ENCODE assay signal across 8 mouse cellular contexts in the genomic region with DNA sequence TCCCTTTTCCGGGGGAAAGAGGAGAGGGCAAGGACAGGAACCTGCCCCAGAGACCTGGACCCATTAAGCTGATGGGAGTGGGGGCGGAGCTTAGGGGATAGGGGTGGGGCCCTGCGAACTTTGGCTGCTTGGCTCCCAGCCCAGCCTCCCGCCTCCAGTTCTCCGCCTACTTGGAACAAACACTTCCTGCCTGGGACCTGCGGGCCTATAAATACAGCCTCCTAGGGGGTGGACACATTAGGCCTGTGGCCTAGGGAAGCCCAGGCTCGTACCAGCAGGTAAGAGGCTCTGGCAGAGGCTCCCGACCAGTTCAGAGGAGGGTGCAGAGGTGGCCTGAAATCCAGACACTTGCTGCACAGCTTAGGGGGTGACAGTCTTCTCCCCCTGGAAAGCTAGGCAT. TPM values are rescaled to one million over a fixed set of nuclear protein-coding genes. Genes with fewer than 3 reads are reported as not detected.
A peak's percentile ranks its signal among the peaks of the same experiment; 100 is the strongest.
DNase-seq lines count a peak whose midpoint lies in the region; ATAC-seq and TF ChIP-seq lines count a peak whose summit lies in the region.

A gene (plus strand): TSS at position 237 of the 400 bp plus-strand sequence.

- H3K4me2 ChIP-seq in midbrain, embryonic 14.5 days (ENCODE audit: low read length) = no peak within 1 kb of the TSS
- H3K4me2 ChIP-seq in midbrain, embryonic 16.5 days (ENCODE audit: low read length) = no peak within 1 kb of the TSS
- H3K4me2 ChIP-seq in liver, embryonic 12.5 days = peak within 1 kb of the TSS; percentile 21

- H3K27ac ChIP-seq in midbrain, embryonic 14.5 days (replicated peaks; ENCODE audit: low read depth, low read length) = no peak within 1 kb of the TSS
- H3K27ac ChIP-seq in midbrain, embryonic 16.5 days (ENCODE audit: low read length) = no peak within 1 kb of the TSS
- H3K27ac ChIP-seq in kidney, adult 2 months (ENCODE audit: insufficient read depth, low read depth, low read length) = peak within 1 kb of the TSS; percentile 94
- peak within 1 kb of the TSS; percentile 49 for H3K27ac ChIP-seq in liver, embryonic 12.5 days

- no peaks in the 10 kb centered on the region for H3K9me3 ChIP-seq in midbrain, embryonic 14.5 days (ENCODE audit: control insufficient read depth, low read length)
- no peaks in the 10 kb centered on the region for H3K9me3 ChIP-seq in midbrain, embryonic 16.5 days (replicated peaks; ENCODE audit: control insufficient read depth, low read length, poor library complexity, severe bottlenecking)
- H3K9me3 ChIP-seq in liver, embryonic 12.5 days (replicated peaks) = no peaks in the 10 kb centered on the region

- no peaks in the 10 kb centered on the region for H3K36me3 ChIP-seq in midbrain, embryonic 14.5 days (ENCODE audit: control insufficient read depth, insufficient read depth, low read length)
- no peaks in the 10 kb centered on the region for H3K36me3 ChIP-seq in midbrain, embryonic 16.5 days (ENCODE audit: control insufficient read depth, insufficient read depth, low read length)
- no peaks in the 10 kb centered on the region; the same call in 1 of the 2 replicates for H3K36me3 ChIP-seq in kidney, adult 2 months (ENCODE audit: control insufficient read depth, insufficient read depth, low read length)
- H3K36me3 ChIP-seq in liver, embryonic 12.5 days = peaks cover 5% of the 10 kb centered on the region; the same call in 1 of the 2 replicates

- no peak for ATAC-seq in midbrain, embryonic 14.5 days (ENCODE audit: low FRiP score, low TSS enrichment)
- no peak for ATAC-seq in midbrain, embryonic 16.5 days
- peak; percentile 62 for ATAC-seq in liver, embryonic 12.5 days

- no peak within 1 kb of the TSS for H3K4me3 ChIP-seq in midbrain, embryonic 14.5 days (replicated peaks; ENCODE audit: low read depth, low read length)
- no peak within 1 kb of the TSS for H3K4me3 ChIP-seq in midbrain, embryonic 16.5 days (ENCODE audit: low read depth, low read length)
- H3K4me3 ChIP-seq in kidney, adult 2 months (ENCODE audit: insufficient read depth, low read depth, low read length) = peak within 1 kb of the TSS; percentile 51
- H3K4me3 ChIP-seq in liver, embryonic 12.5 days = no peak within 1 kb of the TSS

- H3K4me1 ChIP-seq in midbrain, embryonic 14.5 days (ENCODE audit: control insufficient read depth, insufficient read depth, low read length) = no peaks in the 10 kb centered on the region
- no peaks in the 10 kb centered on the region for H3K4me1 ChIP-seq in midbrain, embryonic 16.5 days (ENCODE audit: control insufficient read depth, insufficient read depth, low read length)
- H3K4me1 ChIP-seq in kidney, adult 2 months (ENCODE audit: control insufficient read depth, insufficient read depth, low read length) = peaks cover 18% of the 10 kb centered on the region
- peaks cover 27% of the 10 kb centered on the region for H3K4me1 ChIP-seq in liver, embryonic 12.5 days

- WGBS in midbrain, embryonic 14.5 days = 15% methylated on average over 8 of the region's 8 CpGs
- 13% methylated on average over 8 of the region's 8 CpGs for WGBS in midbrain, embryonic 16.5 days
- 3% methylated on average over 8 of the region's 8 CpGs for WGBS in kidney, adult 2 months
- WGBS in liver, embryonic 12.5 days (ENCODE audit: insufficient replicate concordance) = 18% methylated on average over 8 of the region's 8 CpGs

- no peak for TF ChIP-seq CTCF in kidney, adult 2 months (conservative IDR thresholded peaks at IDR 0.05; ENCODE audit: insufficient read depth, insufficient read length, low read depth, low read length)

- no peak within 1 kb of the TSS; the same call in 1 of the 2 replicates for H3K9ac ChIP-seq in midbrain, embryonic 14.5 days (replicated peaks; ENCODE audit: low read length)
- H3K9ac ChIP-seq in midbrain, embryonic 16.5 days (ENCODE audit: low read depth, low read length) = no peak within 1 kb of the TSS
- 0 out of 2 replicates have a peak within 1 kb of the TSS, but pooled peaks have one; percentile 2 for H3K9ac ChIP-seq in liver, embryonic 12.5 days

- peak; percentile 48 for DNase-seq in midbrain, embryonic 14.5 days
- DNase-seq in c-Kit-positive CD71-positive TER-119-positive erythroid progenitor cells, embryonic 14.5 days (ENCODE audit: low spot score) = peak; percentile 24
- DNase-seq in heart, adult 11 months = peak; percentile 99
- DNase-seq in kidney, adult 2 months = peak; percentile 98
- peak; percentile 84 for DNase-seq in ovary, postnatal 36 days (ENCODE audit: low spot score)
- no peak for DNase-seq in thymus, postnatal 14 days

- TF ChIP-seq POLR2A in kidney, adult 2 months (IDR thresholded peaks at IDR 0.05; ENCODE audit: low read depth, low read length) = peak; percentile 99

- H3K27me3 ChIP-seq in midbrain, embryonic 14.5 days (ENCODE audit: control insufficient read depth, insufficient read depth, low read length) = no peaks in the 10 kb centered on the region
- H3K27me3 ChIP-seq in midbrain, embryonic 16.5 days (ENCODE audit: control insufficient read depth, insufficient read depth, low read depth, low read length) = no peaks in the 10 kb centered on the region
- no peaks in the 10 kb centered on the region for H3K27me3 ChIP-seq in kidney, adult 2 months (replicated peaks; ENCODE audit: control insufficient read depth, insufficient read depth, low read length)
- no peaks in the 10 kb centered on the region for H3K27me3 ChIP-seq in liver, embryonic 12.5 days (replicated peaks)

RNA-seq across cellular contexts. Expression of the gene that starts here (rescaled TPM):
- polyA plus RNA-seq in midbrain, embryonic 14.5 days (2014; fragmentation: Nextera tagmentation; extraction: Ambion mirVana) = 0.96 and 2.2 TPM in 2 replicates
- 1.0 and 1.8 TPM in 2 replicates for polyA plus RNA-seq in midbrain, embryonic 16.5 days (2015; fragmentation: Nextera tagmentation; extraction: Ambion mirVana)
- polyA plus RNA-seq in kidney, adult 2 months (2012; rRNA removed) = 1,670 and 2,218 TPM in 2 replicates
- polyA plus RNA-seq in liver, embryonic 12.5 days (2016; fragmentation: Nextera tagmentation; extraction: Ambion mirVana) = 9.1 and 10.0 TPM in 2 replicates

Comparison
In these comparisons a context has a peak if more than half of its experiments do, and no peak if none do; other contexts are left out.
1. RNA of the gene that starts here (polyA plus RNA-seq): 1,670 to 2,218 TPM in kidney, adult 2 months; 9.1 to 10.0 TPM in liver, embryonic 12.5 days, 0.96 to 2.2 TPM in midbrain, embryonic 14.5 days and 1.0 to 1.8 TPM in midbrain, embryonic 16.5 days; every median in the first group is over 100 times any median in the second.
2. H3K27ac ChIP-seq: peak in kidney, adult 2 months (single experiment) and liver, embryonic 12.5 days (single experiment); none in midbrain, embryonic 14.5 days (single experiment) and midbrain, embryonic 16.5 days (single experiment).